Comparison of ENCODE assay signal across 13 mouse cellular contexts in the genomic region with DNA sequence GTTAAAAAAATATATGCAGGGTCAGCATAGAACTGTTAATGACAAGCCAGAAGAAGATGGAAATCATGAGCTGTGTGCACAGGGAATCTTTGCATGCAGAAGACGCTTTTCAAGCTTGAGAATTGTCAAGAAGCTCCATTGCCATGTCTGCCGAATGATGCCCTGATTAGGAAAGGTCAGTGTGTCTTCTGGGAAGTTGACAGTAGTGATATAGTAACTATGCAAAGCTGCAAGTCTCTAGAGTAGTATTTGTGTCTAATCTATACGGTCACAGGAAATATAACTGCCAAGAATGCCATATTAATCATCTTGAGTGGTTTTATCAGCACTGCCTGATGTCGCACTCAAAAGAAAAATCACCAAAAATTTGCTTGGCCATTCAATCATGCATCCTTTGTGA.
"Had no signal": no experiment of that assay in that cellular context is flagged by ENCODE, and none has a peak within 500 bp of the region (broad histone marks: within the 10 kb centered on the region; RNA-seq: fewer than 3 reads in every experiment).

No protein-coding gene starts in this region.

- H3K9me3 ChIP-seq: limb, embryonic 13.5 days; midbrain, embryonic 10.5 days had no signal

- H3K36me3 ChIP-seq: limb, embryonic 13.5 days; midbrain, embryonic 10.5 days had no signal

- H3K27me3 ChIP-seq: limb, embryonic 13.5 days had no signal

- ATAC-seq: intestine, postnatal 0 days; lung, postnatal 0 days had no signal

- H3K27ac ChIP-seq: limb, embryonic 13.5 days; liver, embryonic 14.5 days; midbrain, embryonic 10.5 days had no signal

- H3K4me2 ChIP-seq: limb, embryonic 13.5 days had no signal

- H3K9ac ChIP-seq: limb, embryonic 13.5 days; liver, embryonic 14.5 days had no signal

- H3K4me3 ChIP-seq: limb, embryonic 13.5 days; midbrain, embryonic 10.5 days; myocyte had no signal

- H3K4me1 ChIP-seq: limb, embryonic 13.5 days; midbrain, embryonic 10.5 days had no signal

- DNase-seq: kidney, adult 8-10 months; kidney, postnatal 14 days; left cerebral cortex, postnatal 4 days; lung, adult 2 months; lung, postnatal 36 days; right cerebral cortex, postnatal 25 days; thymus, postnatal 36 days had no signal
